Mouse (Mus musculus) hindbrain, postnatal 0 days (tissue): ENCODE results near the gene Sec24a. TPM values are rescaled to one million over a fixed set of nuclear protein-coding genes. Genes with fewer than 3 reads are reported as not detected.
"Not testable (repeated sequence)": the region's sequence is repeated elsewhere in the genome, so short reads cannot be mapped to it uniquely, and the experiment has no call there.

Source experiments
- ATAC-seq: fragments of 200-750 bp; cut with Nextera tagmentation; 2 replicates; pipeline ENCODE4 v1.8.0; 2017; ENCODE audit warnings: mild to moderate bottlenecking, moderate TSS enrichment, moderate library complexity
- DNase-seq: peaks from one replicate; pipeline ENCODE4 v3.0.0-alpha.2; 2015; ENCODE audit warnings: low spot score
- H3K27ac ChIP-seq: fragments of 300-500 bp; sonication (generic); 2 replicates; pipeline ENCODE4 v1.5.1; 2014; ENCODE audit warnings: mild to moderate bottlenecking
- H3K27me3 ChIP-seq: fragments of 300-500 bp; sonication (generic); 2 replicates; pipeline ENCODE4 v1.6.1; 2014; ENCODE audit warnings: low read length, mixed read lengths; ENCODE audit not compliant: insufficient read depth
- H3K36me3 ChIP-seq: fragments of 300-500 bp; sonication (generic); 2 replicates; pipeline ENCODE4 v1.6.1; 2014; ENCODE audit warnings: low read length, mixed read lengths; ENCODE audit not compliant: insufficient read depth
- H3K4me1 ChIP-seq: fragments of 300-500 bp; sonication (generic); 2 replicates; pipeline ENCODE4 v1.6.1; 2014; ENCODE audit warnings: antibody characterized with exemption, low read length, mixed read lengths; ENCODE audit not compliant: insufficient read depth
- H3K4me2 ChIP-seq: fragments of 300-500 bp; sonication (generic); 2 replicates; pipeline ENCODE4 v1.6.1; 2014; ENCODE audit warnings: low read depth, mild to moderate bottlenecking, low read length, moderate library complexity, mixed read lengths
- H3K4me3 ChIP-seq: fragments of 300-500 bp; sonication (generic); 2 replicates; pipeline ENCODE4 v1.5.1; 2014; ENCODE audit warnings: low read length
- H3K9ac ChIP-seq: fragments of 300-500 bp; sonication (generic); replicated peaks from 2 replicates; pipeline ENCODE4 v1.6.1; 2014; ENCODE audit warnings: mild to moderate bottlenecking, low read length, moderate library complexity, mixed read lengths
- H3K9me3 ChIP-seq: fragments of 300-500 bp; sonication (generic); 2 replicates; pipeline ENCODE4 v1.6.1; 2016; ENCODE audit warnings: low read length, mixed read lengths
- CTCF ChIP-seq: IDR thresholded peaks from 2 replicates; pipeline ENCODE4 v1.5.1; 2016; ENCODE audit warnings: antibody characterized with exemption, control low read depth, low read depth
- WGBS: fragments of 180-500 bp; shearing (Covaris S2); extraction: QIAGEN DNeasy Blood & Tissue Kit; methylation state at CpG from one replicate; pipeline ENCODE4 v1.1.7; 2014; 5-methylcytosine and 5-hydroxymethylcytosine counted together
- polyA plus RNA-seq: library from polyadenylated mRNA; unstranded; fragments of >200 nt; fragmentation: Nextera tagmentation; extraction: Ambion mirVana; gene quantifications from 2 replicates; pipeline ENCODE4 v1.2.1, GENCODE M21; 2015
- total RNA-seq: library from RNA; depleted of rRNA; stranded (reverse); fragments of >200 nt; gene quantifications from 2 replicates; pipeline ENCODE4 v1.2.3, GENCODE M21; 2014

Gene Sec24a
- total and polyA plus RNA-seq, 2 experiments from 2014 or later, result 10.6 to 13.9 TPM

DNA sequence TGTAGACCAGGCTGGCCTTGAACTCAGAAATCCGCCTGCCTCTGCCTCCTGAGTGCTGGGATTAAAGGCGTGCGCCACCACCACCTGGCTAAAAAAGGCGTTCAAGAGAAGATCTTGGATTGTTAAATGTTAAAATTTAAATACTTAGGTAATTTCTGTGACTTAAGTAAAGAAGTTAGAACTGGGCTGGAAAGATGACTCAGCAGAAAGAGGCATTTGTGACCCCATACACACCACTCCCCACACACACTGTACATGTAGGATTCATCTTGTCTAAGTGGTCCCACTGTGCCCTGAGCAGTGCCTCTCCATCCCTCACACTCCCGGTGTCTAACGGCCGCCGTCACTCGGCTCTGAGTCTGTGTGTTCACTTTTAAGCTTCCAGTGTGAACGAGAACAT lies 57.0 kb downstream of the Sec24a start:
- Histone ChIP-seq H3K4me2 (no peak overlapping the region), H3K9me3 (no peaks in the 10 kb centered on the region), H3K4me1 (no peaks in the 10 kb centered on the region), H3K36me3 (peaks cover 44% of the 10 kb centered on the region; the same call in 1 of the 2 replicates), H3K27ac (no peak overlapping the region), H3K9ac (no peak overlapping the region), H3K4me3 (no peak overlapping the region), H3K27me3 (no peaks in the 10 kb centered on the region)
- WGBS, result 93% methylated on average over 9 of the region's 10 CpGs
- no peak for ATAC-seq
- no peak for TF ChIP-seq CTCF
- no peak for DNase-seq

DNA sequence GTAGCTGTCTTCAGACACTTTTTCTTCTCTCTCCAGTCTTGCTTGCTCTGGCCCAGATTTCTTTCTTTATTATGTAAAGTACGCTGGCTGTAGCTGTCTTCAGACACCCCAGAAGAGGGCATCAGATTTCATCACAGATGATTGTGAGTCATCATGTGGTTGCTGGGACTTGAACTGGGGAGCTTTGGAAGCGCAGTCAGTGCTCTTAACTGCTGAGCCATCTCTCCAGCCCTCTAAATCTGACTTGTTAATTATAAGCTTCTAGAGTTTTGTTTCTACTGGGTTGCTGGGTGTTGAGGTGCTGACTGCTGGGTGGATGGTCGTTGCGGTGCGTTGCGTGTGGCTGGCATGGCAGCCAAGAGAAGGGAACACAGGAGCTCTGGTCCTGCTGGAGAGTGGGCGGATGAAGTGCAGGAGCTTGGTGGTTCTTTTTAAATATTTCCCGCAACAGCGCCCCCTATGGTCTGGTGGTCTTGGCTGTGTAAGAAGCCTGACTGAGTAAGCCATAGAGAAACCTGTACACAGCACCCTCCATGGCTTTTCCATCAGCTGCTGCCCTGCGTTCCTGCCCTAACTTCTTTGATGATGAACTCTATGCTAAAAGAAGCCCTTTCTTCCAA lies 59.9 kb downstream of the Sec24a start:
- H3K9ac ChIP-seq, result no peak overlapping the region
- WGBS, result 62% methylated on average over 10 of the region's 10 CpGs

DNA sequence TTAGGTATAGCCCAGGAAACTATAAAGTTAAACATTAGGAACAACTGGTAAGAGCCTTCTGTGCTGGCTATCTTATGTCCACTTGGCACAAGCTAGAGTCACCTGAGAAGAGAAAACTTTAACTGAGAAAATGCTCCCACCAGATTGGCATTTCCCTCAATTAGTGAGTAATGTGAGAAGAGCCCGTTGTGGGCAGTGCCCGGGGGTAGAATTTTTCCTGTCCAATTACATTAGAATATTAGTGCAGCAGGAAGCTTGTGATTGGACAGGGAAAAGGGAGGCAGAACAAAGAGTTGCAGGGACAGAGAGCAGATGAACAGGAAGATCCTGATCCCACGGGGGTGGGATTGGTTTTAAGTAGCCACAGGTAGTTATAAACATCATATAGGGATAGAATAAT lies 60.6 kb downstream of the Sec24a start:
- TF ChIP-seq CTCF, result no peak
- DNase-seq (no peak), ATAC-seq (no peak)
- H3K4me1 ChIP-seq, result no peaks in the 10 kb centered on the region
- 77% methylated on average over 3 of the region's 3 CpGs for WGBS
- no peak overlapping the region for H3K27ac ChIP-seq
- peaks cover 46% of the 10 kb centered on the region for H3K36me3 ChIP-seq
- no peak overlapping the region for H3K4me3 ChIP-seq
- no peaks in the 10 kb centered on the region for H3K27me3 ChIP-seq
- no peaks in the 10 kb centered on the region for H3K9me3 ChIP-seq
- no peak overlapping the region for H3K9ac ChIP-seq
- no peak overlapping the region for H3K4me2 ChIP-seq

More for the DNA sequence above, 59.9 kb downstream of the Sec24a start:
- H3K4me2 ChIP-seq, result no peak overlapping the region
- no peaks in the 10 kb centered on the region for H3K27me3 ChIP-seq
- TF ChIP-seq CTCF, result peak; percentile 37
- H3K9me3 ChIP-seq, result no peaks in the 10 kb centered on the region
- H3K4me3 ChIP-seq, result no peak overlapping the region
- H3K4me1 ChIP-seq, result no peaks in the 10 kb centered on the region
- H3K36me3 ChIP-seq, result peaks cover 46% of the 10 kb centered on the region
- DNase-seq (peak; percentile 38), ATAC-seq (no peak)
- H3K27ac ChIP-seq, result no peak overlapping the region

DNA sequence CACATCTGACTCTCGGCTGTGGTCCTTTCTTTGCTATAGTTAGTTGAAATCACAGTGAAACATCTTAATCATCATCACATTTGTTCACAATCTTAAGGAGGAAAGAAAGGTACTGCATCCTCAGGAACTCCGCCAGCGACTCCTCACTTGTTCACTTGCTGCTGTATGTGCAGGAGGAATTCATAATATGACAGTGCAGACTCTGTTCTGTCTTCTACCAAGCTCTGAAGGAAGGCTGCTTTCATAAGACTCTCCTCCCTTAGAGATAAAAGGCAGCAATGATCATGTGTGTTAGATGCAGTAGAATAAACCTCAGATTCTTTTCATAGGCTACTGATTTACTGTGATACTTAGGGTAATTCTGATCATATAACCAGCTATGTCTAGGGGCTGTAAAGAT lies 68.5 kb downstream of the Sec24a start:
- peaks cover 31% of the 10 kb centered on the region for H3K36me3 ChIP-seq
- H3K9ac ChIP-seq, result no peak overlapping the region
- H3K27ac ChIP-seq, result no peak overlapping the region
- H3K27me3 ChIP-seq, result no peaks in the 10 kb centered on the region
- no peaks in the 10 kb centered on the region for H3K4me1 ChIP-seq
- H3K4me3 ChIP-seq, result no peak overlapping the region
- no peak overlapping the region for H3K4me2 ChIP-seq
- no peaks in the 10 kb centered on the region for H3K9me3 ChIP-seq
- 93% methylated on average over 3 of the region's 3 CpGs for WGBS
- TF ChIP-seq CTCF, result no peak
- DNase-seq (no peak), ATAC-seq (no peak)

DNA sequence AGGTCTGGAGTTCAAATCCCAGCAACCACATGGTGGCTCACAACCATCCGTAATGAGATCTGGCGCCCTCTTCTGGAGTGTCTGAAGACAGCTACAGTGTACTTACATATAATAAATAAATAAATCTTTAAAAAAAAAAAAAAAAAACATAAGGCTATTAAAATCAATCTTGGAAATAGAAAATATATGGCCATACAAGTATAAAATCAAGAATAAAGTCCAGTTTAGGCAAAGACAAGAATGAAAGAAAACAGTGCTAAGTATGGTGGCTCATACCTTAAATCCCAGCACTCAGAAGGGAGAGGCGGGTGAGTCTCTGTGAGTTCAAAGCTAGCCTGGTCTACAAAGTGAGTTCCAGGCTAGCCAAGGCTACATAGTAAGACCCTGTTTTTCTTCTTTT lies 72.8 kb downstream of the Sec24a start:
- H3K4me2 ChIP-seq, H3K9me3 ChIP-seq, H3K9ac ChIP-seq, H3K4me3 ChIP-seq, H3K27ac ChIP-seq, H3K4me1 ChIP-seq, ATAC-seq, H3K27me3 ChIP-seq, DNase-seq, H3K36me3 ChIP-seq: not testable (repeated sequence)
- 100% methylated on average over 1 of the region's 3 CpGs for WGBS

DNA sequence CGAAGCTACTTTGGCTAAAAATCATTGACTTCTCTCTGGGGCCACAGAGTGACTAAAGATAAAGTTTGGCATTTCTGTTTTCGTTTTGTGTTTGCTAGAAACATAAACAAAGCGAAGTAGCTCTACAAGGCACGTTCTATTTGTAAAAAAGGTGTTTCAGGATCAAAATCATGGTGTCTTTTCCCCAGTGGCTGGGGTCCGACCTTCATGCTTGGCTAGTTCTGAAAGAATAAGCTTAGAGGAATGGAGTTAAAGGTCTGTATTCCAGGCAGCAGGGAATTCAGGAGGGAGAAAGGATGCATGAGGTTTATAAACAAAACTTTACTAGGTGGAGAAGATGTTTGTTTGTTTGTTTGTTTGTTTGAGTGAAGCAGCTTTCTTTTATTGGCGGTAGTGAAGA lies 74.1 kb downstream of the Sec24a start:
- H3K36me3 ChIP-seq, result peaks cover 3% of the 10 kb centered on the region; the same call in 1 of the 2 replicates
- peak overlapping the region; percentile 99 for H3K27ac ChIP-seq
- H3K4me1 ChIP-seq, result no peaks in the 10 kb centered on the region; the same call in 1 of the 2 replicates
- 23% methylated on average over 6 of the region's 6 CpGs for WGBS
- H3K27me3 ChIP-seq, result no peaks in the 10 kb centered on the region
- H3K4me2 ChIP-seq, result peak overlapping the region; percentile 86
- DNase-seq (no peak), ATAC-seq (no peak)
- no peaks in the 10 kb centered on the region for H3K9me3 ChIP-seq
- peak overlapping the region; percentile 79 for H3K4me3 ChIP-seq
- peak overlapping the region; percentile 69 for H3K9ac ChIP-seq
- no peak for TF ChIP-seq CTCF
